Mouse (Mus musculus) heart, postnatal 25 days (tissue): Measurements from ENCODE around the gene Eif4b. TPM values are rescaled to one million over a fixed set of nuclear protein-coding genes. Genes with fewer than 3 reads are reported as not detected.

ENCODE experiments used
- DNase-seq: peaks from one replicate; pipeline ENCODE4 v3.0.0; 2022; ENCODE audit warnings: low spot score
- intact Hi-C: fragments of 180-260 bp; cut with DNase I; formaldehyde crosslinking; loops from one replicate; pipeline ENCODE4 v1.15.1; 2025
- total RNA-seq, 2 experiments: library from RNA; stranded (reverse); gene quantifications; 2 replicates each; pipeline ENCODE4 v1.2.3; 2021

Eif4b gene
- total RNA-seq, 2 experiments from 2014 or later: 131 to 144 TPM

GRCm38 (mm10) chr15:102100161-102100981 lies 26.8 kb downstream of the Eif4b start, which contains the start of gene Tns2:
TSS of gene Tns2 (plus strand) at chr15:102100413.
- DNase-seq: peak; percentile 85
- intact Hi-C loops: loop anchor here (10.0 kb wide), 1 partner anchor 304 kb away; the partner anchor contains the start of gene Sp1

DNA sequence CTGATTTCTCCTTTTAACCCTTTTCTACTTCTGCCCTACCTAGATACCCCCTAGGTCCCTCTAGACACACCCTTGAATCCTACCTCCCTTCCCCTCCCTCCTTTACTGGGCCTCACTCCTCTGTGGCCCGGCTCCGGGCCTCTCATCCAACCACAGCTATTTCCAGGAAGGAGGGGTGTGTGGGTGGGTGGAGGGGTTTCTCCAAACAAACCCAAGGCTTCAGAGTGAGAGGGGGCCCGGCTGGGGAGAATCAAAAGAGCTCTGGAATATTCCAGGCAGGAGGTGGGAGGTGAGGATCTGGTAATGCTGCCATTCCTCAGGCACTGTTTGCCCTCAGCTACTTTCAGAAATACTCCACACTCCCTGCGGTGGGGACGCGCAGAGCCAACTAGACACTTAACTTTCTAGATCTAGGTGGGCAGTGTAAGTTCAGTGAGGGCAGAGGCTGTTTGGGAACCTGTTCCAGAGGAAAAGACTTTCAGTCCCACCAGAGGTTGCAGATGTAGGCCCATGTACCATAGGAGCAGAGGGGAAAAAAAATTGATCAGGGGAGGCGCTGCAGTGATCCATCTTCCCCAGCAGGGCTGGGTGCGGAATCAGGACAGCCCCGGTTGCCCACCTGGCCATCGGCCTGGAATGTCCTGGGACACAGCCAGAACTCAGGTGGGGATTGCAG lies 27.6 kb downstream of the Eif4b start:
- no peak for DNase-seq
- intact Hi-C loops: loop anchor here (10.0 kb wide), 1 partner anchor 304 kb away; the partner anchor contains the start of gene Sp1

GRCm38 (mm10) chr15:102101672-102102541 lies 28.3 kb downstream of the Eif4b start:
- intact Hi-C loops: loop anchor here (10.0 kb wide), 1 partner anchor 303 kb away; the partner anchor contains the start of gene Sp1
- DNase-seq: peak; percentile 80

GRCm38 (mm10) chr15:102102548-102103121 lies 29.1 kb downstream of the Eif4b start:
- intact Hi-C loops: loop anchor here (10.0 kb wide), 1 partner anchor 302 kb away; the partner anchor contains the start of gene Sp1
- peak; percentile 81 for DNase-seq

DNA sequence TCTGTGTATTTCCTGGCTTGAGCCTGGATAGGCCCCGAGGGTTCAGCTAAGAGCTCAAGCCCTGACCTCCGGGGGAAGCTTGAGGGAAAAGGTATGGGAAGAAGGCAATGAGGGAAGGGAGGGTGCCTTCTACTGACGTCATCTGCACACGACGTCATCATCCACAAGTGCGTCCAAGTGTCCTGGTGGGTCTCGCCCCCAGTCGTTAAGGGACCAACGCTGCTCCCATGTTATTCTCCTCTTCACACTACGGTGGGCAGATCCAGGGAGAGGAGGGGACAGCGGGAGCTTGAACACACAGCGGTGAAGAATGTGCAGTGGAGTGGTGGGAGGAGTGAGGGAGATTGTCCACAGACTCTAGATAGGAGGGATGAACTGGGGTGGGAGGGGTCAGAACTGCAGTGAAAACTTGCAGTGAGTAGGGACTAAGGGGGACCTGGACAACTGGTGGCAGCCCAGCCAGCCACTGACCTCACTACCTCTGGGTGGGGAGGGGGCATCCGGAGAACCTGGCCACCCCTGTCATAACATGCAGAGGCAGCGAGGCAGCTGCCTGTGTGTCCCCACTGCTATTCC lies 29.9 kb downstream of the Eif4b start:
- no peak for DNase-seq
- intact Hi-C loops: loop anchor here (10.0 kb wide), 1 partner anchor 301 kb away; the partner anchor contains the start of gene Sp1

- intact Hi-C loops: loop anchor here (10.0 kb wide), 1 partner anchor 301 kb away; the partner anchor contains the start of gene Sp1
Observed at GRCm38 (mm10) chr15:102103947-102104555, 30.5 kb downstream of the Eif4b start.

GRCm38 (mm10) chr15:102105360-102105759 lies 31.8 kb downstream of the Eif4b start:
- intact Hi-C loops: loop anchor here (10.0 kb wide), 1 partner anchor 299 kb away; the partner anchor contains the start of gene Sp1
- DNase-seq: peak; percentile 80

More at GRCm38 (mm10) chr15:102103947-102104555, 30.5 kb downstream of the Eif4b start:
- peak; percentile 93 for DNase-seq

DNA sequence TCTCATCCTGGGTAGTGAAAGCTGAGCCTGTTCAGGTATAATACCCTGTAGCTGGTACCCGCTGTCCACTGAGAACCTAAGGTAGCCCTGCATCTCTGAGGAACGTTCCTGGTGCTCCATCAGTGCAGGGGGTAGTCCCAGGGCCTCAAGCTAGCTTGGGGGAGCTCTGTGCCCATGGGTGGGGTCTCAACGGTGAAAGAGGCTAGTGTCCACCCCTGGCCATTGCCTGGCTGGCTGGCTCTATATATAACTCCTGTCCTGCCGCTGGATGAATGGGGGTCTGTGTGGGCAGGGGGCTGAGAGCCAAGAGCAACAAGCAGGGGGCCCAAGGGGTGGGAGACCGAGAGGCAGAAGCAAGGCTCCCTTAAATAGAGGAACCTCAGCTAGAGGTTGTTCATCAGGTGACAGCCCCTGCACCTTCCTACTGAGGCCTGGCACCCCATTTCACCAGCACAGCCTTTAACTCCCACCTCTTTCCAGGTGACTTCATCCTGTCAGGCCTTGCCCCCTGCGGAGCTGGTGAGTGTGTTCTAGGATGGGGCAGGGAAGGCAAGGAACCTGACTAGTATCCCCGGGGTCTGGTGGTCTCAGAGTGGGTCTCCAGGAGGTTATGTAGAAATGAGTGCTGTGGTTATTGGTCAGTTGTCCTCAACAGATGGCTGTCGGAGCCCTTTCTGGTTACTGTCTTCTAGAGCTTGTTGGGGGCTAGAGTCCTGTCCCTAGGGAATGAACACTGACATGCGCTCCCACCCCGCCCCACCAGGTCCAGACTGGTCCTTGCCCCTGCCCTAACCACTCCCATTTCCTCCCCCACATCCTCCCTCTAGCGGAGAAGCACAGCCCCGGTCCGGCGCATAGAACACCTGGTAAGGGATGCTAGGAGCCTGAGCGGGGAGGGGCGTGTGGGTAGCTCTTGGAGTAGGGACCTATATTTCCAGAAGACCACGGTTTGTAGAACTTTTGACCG lies 32.5 kb downstream of the Eif4b start:
- no peak for DNase-seq
- intact Hi-C loops: loop anchor here (10.0 kb wide), 1 partner anchor 299 kb away; the partner anchor contains the start of gene Sp1

- DNase-seq: no peak
Observed at GRCm38 (mm10) chr15:102106754-102107456, 33.3 kb downstream of the Eif4b start.

GRCm38 (mm10) chr15:102107689-102108573 lies 34.4 kb downstream of the Eif4b start:
- no peak for DNase-seq
- intact Hi-C loops: loop anchor here (1.0 to 10.0 kb wide), 2 partner anchors 38 to 297 kb away; partner anchors contain the start of gene Sp1

More at GRCm38 (mm10) chr15:102106754-102107456, 33.3 kb downstream of the Eif4b start:
- intact Hi-C loops: loop anchor here (10.0 kb wide), 1 partner anchor 298 kb away; the partner anchor contains the start of gene Sp1

- DNase-seq: no peak
- intact Hi-C loops: loop anchor here (1.0 to 10.0 kb wide), 2 partner anchors 37 to 296 kb away; partner anchors contain the start of gene Sp1
Observed at GRCm38 (mm10) chr15:102108651-102109525, 35.3 kb downstream of the Eif4b start.

- DNase-seq: no peak
- intact Hi-C loops: no loop called here
Observed at GRCm38 (mm10) chr15:102110271-102110670, 36.7 kb downstream of the Eif4b start.

- no peak for DNase-seq
- intact Hi-C loops: no loop called here
Observed at GRCm38 (mm10) chr15:102110701-102111494, 37.3 kb downstream of the Eif4b start.

- intact Hi-C loops: no loop called here
- no peak for DNase-seq
Observed at GRCm38 (mm10) chr15:102111495-102111829, 37.9 kb downstream of the Eif4b start.
